Mouse (Mus musculus) heart, postnatal 0 days (tissue): ENCODE results near the gene Ckb. TPM values are rescaled to one million over a fixed set of nuclear protein-coding genes. Genes with fewer than 3 reads are reported as not detected.
"Not testable (repeated sequence)": the region's sequence is repeated elsewhere in the genome, so short reads cannot be mapped to it uniquely, and the experiment has no call there.

ENCODE experiments used
- ATAC-seq: fragments of 200-750 bp; cut with Nextera tagmentation; 2 replicates; pipeline ENCODE4 v1.8.0; 2017; ENCODE audit warnings: low read depth, moderate number of reproducible peaks, moderate library complexity; ENCODE audit not compliant: insufficient read depth
- DNase-seq: peaks from one replicate; pipeline ENCODE4 v3.0.0-alpha.2; 2016; ENCODE audit warnings: low spot score
- H3K27ac ChIP-seq: fragments of 300-500 bp; sonication (generic); 2 replicates; pipeline ENCODE4 v1.5.1; 2014; ENCODE audit warnings: low read depth, mild to moderate bottlenecking
- H3K27me3 ChIP-seq: fragments of 300-500 bp; sonication (generic); 2 replicates; pipeline ENCODE4 v1.6.1; 2014; ENCODE audit warnings: low read length, mixed read lengths; ENCODE audit not compliant: control insufficient read depth, insufficient read depth
- H3K36me3 ChIP-seq: fragments of 300-500 bp; sonication (generic); replicated peaks from 2 replicates; pipeline ENCODE4 v1.6.1; 2014; ENCODE audit warnings: low read length, mixed read lengths; ENCODE audit not compliant: control insufficient read depth, insufficient read depth
- H3K4me1 ChIP-seq: fragments of 300-500 bp; sonication (generic); 2 replicates; pipeline ENCODE4 v1.6.1; 2014; ENCODE audit warnings: antibody characterized with exemption; ENCODE audit not compliant: control insufficient read depth, insufficient read depth
- H3K4me2 ChIP-seq: fragments of 300-500 bp; sonication (generic); 2 replicates; pipeline ENCODE4 v1.6.1; 2014; ENCODE audit warnings: low read depth, mild to moderate bottlenecking, low read length, moderate library complexity
- H3K4me3 ChIP-seq: fragments of 300-500 bp; sonication (generic); 2 replicates; pipeline ENCODE4 v1.5.1; 2014; ENCODE audit warnings: low read depth, low read length
- H3K9ac ChIP-seq: fragments of 300-500 bp; sonication (generic); replicated peaks from 2 replicates; pipeline ENCODE4 v1.6.1; 2014; ENCODE audit warnings: low read depth, low read length, mixed read lengths
- H3K9me3 ChIP-seq: fragments of 300-500 bp; sonication (generic); replicated peaks from 2 replicates; pipeline ENCODE4 v1.6.1; 2016; ENCODE audit warnings: low read length; ENCODE audit not compliant: control insufficient read depth
- CTCF ChIP-seq: IDR thresholded peaks from 2 replicates; pipeline ENCODE4 v1.5.1; 2016; ENCODE audit warnings: antibody characterized with exemption, control low read depth, low read depth
- EP300 ChIP-seq: IDR thresholded peaks from 2 replicates; pipeline ENCODE4 v1.6.1; 2016; ENCODE audit warnings: antibody characterized with exemption, low read depth
- WGBS: fragments of 180-500 bp; shearing (Covaris S2); extraction: QIAGEN DNeasy Blood & Tissue Kit; methylation state at CpG from one replicate; pipeline ENCODE4 v1.1.7; 2014; 5-methylcytosine and 5-hydroxymethylcytosine counted together
- polyA plus RNA-seq: library from polyadenylated mRNA; unstranded; fragments of >200 nt; fragmentation: Nextera tagmentation; extraction: Ambion mirVana; gene quantifications from 2 replicates; pipeline ENCODE4 v1.2.1, GENCODE M21; 2015
- total RNA-seq: library from RNA; depleted of rRNA; stranded (reverse); fragments of >200 nt; gene quantifications from 2 replicates; pipeline ENCODE4 v1.2.3, GENCODE M21; 2014; ENCODE audit warnings: low replicate concordance

Ckb gene
- total and polyA plus RNA-seq, 2 experiments from 2014 or later: 359 to 735 TPM

GRCm38 (mm10) chr12:111663228-111664143 is 8.7 kb downstream of the Ckb start:
- H3K9me3 ChIP-seq: no peaks in the 10 kb centered on the region
- ATAC-seq (0 out of 2 replicates have a peak, but pooled peaks have one; percentile 14), DNase-seq (peak; percentile 53)
- whole genome bisulfite sequencing: 56% methylated on average over 17 of the region's 17 CpGs
- no peaks in the 10 kb centered on the region for H3K27me3 ChIP-seq
- no peak overlapping the region for H3K9ac ChIP-seq
- peaks cover 12% of the 10 kb centered on the region; the same call in 1 of the 2 replicates for H3K36me3 ChIP-seq
- peak overlapping the region; percentile 66 for H3K27ac ChIP-seq
- H3K4me2 ChIP-seq: no peak overlapping the region
- TF ChIP-seq CTCF (no peak), EP300 (no peak)
- H3K4me3 ChIP-seq: no peak overlapping the region
- H3K4me1 ChIP-seq: 0 out of 2 replicates have a peak, but pooled peaks cover 3% of the 10 kb centered on the region

GRCm38 (mm10) chr12:111661554-111661953 is 10.6 kb downstream of the Ckb start:
- H3K27ac ChIP-seq: not testable (repeated sequence)
- H3K36me3 ChIP-seq: peaks cover 28% of the 10 kb centered on the region; the same call in 1 of the 2 replicates

GRCm38 (mm10) chr12:111660628-111661027 is 11.5 kb downstream of the Ckb start:
- Histone ChIP-seq H3K27me3 (no peaks in the 10 kb centered on the region), H3K4me2 (no peak overlapping the region), H3K9ac (no peak overlapping the region), H3K36me3 (peaks cover 37% of the 10 kb centered on the region), H3K9me3 (no peaks in the 10 kb centered on the region), H3K4me3 (no peak overlapping the region), H3K27ac (no peak overlapping the region), H3K4me1 (0 out of 2 replicates have a peak, but pooled peaks cover 3% of the 10 kb centered on the region)
- whole genome bisulfite sequencing: 96% methylated on average over 1 of the region's 1 CpGs
- no peak for DNase-seq
- no peak for ATAC-seq
- TF ChIP-seq EP300: no peak
- no peak for TF ChIP-seq CTCF

More at GRCm38 (mm10) chr12:111661554-111661953, 10.6 kb downstream of the Ckb start:
- not testable (repeated sequence) for H3K4me3 ChIP-seq, DNase-seq, H3K4me2 ChIP-seq, H3K9ac ChIP-seq, H3K9me3 ChIP-seq, H3K4me1 ChIP-seq, H3K27me3 ChIP-seq, ATAC-seq
- WGBS: 95% methylated on average over 11 of the region's 11 CpGs

DNA sequence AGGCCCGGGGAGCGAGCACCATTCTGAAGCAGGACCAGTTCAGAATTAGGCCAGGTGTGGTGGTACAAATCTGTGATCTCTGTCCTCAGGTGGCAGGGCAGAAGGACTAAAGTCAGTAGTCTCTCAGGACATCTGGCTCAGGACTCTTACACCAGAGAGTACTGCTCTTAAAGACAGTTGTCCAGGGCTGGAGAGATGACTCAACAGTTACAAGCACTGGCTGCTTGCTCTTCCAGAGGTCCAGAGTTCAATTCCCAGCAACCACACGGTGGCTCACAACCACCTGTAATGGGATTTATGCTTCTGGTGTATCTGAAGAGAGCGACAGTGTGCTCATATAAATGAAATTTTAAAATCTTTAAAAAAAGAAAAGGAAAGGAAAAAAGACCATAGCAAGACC is 12.8 kb downstream of the Ckb start:
- Histone ChIP-seq H3K4me3 (no peak overlapping the region), H3K27ac (no peak overlapping the region), H3K36me3 (peaks cover 50% of the 10 kb centered on the region), H3K9ac (no peak overlapping the region), H3K4me2 (no peak overlapping the region), H3K4me1 (no peaks in the 10 kb centered on the region), H3K9me3 (no peaks in the 10 kb centered on the region), H3K27me3 (no peaks in the 10 kb centered on the region)
- TF ChIP-seq EP300 (no peak), CTCF (no peak)
- no peak for DNase-seq
- 92% methylated on average over 4 of the region's 4 CpGs for WGBS
- no peak for ATAC-seq

DNA sequence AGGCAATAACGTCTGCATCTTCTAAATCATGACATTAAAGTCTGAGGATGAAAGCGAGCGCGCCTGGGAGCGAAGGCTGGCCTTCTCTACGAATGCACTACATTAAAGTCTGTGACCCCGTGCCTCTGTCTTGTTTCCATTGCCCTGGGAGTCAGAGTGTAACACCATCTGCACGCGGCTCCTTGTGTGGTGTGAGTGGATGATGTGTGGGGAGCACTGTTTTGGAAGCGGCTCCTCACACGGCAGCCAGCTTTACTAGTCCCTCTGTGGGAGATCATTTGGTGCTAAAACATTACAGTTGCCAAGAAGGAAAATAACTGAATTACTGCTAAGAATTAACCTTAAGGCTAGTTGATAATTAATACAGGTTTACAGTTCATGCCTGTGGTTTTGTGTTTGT is 16.4 kb downstream of the Ckb start:
- H3K9me3 ChIP-seq: no peaks in the 10 kb centered on the region
- H3K36me3 ChIP-seq: peaks cover 67% of the 10 kb centered on the region
- H3K27ac ChIP-seq: no peak overlapping the region
- ATAC-seq (no peak), DNase-seq (no peak)
- H3K4me1 ChIP-seq: no peaks in the 10 kb centered on the region
- TF ChIP-seq EP300 (no peak), CTCF (no peak)
- H3K4me2 ChIP-seq: no peak overlapping the region
- 92% methylated on average over 11 of the region's 11 CpGs for WGBS
- no peak overlapping the region for H3K9ac ChIP-seq
- H3K4me3 ChIP-seq: no peak overlapping the region
- H3K27me3 ChIP-seq: no peaks in the 10 kb centered on the region
